ENCODE assay signal across 14 mouse cellular contexts in the genomic region with DNA sequence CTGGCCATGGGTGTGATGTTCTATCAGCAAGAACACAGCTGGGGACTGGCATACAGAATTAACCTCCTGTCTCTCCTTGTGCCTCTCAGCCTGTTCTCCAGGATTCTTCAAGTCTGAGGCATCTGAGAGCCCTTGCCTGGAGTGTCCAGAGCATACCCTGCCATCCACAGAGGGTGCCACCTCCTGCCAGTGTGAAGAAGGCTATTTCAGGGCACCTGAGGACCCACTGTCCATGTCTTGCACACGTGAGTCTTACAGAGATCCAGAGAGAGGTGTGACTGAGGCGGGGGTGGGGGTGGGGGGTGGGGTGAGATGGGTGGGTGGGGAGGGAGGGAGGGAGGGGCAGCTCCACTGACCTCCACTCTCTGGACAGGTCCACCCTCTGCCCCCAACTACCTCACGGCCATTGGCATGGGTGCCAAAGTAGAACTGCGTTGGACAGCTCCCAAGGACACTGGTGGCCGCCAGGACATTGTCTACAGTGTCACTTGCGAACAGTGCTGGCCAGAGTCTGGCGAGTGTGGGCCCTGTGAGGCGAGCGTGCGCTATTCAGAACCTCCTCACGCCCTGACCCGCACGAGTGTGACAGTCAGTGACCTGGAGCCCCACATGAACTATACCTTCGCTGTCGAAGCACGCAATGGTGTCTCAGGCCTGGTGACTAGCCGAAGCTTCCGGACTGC. TPM values are rescaled to one million over a fixed set of nuclear protein-coding genes. Genes with fewer than 3 reads are reported as not detected.
DNase-seq lines count a peak whose midpoint lies in the region; ATAC-seq lines count a peak whose summit lies in the region.
"Had no signal": no experiment of that assay in that cellular context is flagged by ENCODE, and none has a peak within 500 bp of the region (broad histone marks: within the 10 kb centered on the region; RNA-seq: fewer than 3 reads in every experiment).

No protein-coding gene starts in this region.

- no peak overlapping the region for H3K9ac ChIP-seq in heart, embryonic 12.5 days
- H3K9ac ChIP-seq in lung, embryonic 15.5 days: no peak overlapping the region
- no peak overlapping the region for H3K9ac ChIP-seq in kidney, embryonic 16.5 days (replicated peaks; ENCODE audit: low read length)
- H3K9ac ChIP-seq: embryonic facial prominence, embryonic 12.5 days; forebrain, embryonic 13.5 days had no signal

- no peak overlapping the region for H3K4me2 ChIP-seq in heart, embryonic 12.5 days
- no peak overlapping the region for H3K4me2 ChIP-seq in lung, embryonic 15.5 days
- H3K4me2 ChIP-seq in kidney, embryonic 16.5 days (replicated peaks; ENCODE audit: low read depth, low read length): 0 out of 2 replicates have a peak overlapping the region, but pooled peaks have one; percentile 7
- H3K4me2 ChIP-seq: embryonic facial prominence, embryonic 12.5 days; forebrain, embryonic 13.5 days had no signal

- H3K27ac ChIP-seq in heart, embryonic 12.5 days (ENCODE audit: poor library complexity, severe bottlenecking): no peak overlapping the region
- peak overlapping the region; percentile 56 for H3K27ac ChIP-seq in lung, embryonic 15.5 days
- peak overlapping the region; percentile 29 for H3K27ac ChIP-seq in kidney, embryonic 16.5 days (ENCODE audit: low read length)
- H3K27ac ChIP-seq: embryonic facial prominence, embryonic 12.5 days; forebrain, embryonic 13.5 days had no signal

- no peak for ATAC-seq in heart, embryonic 12.5 days (ENCODE audit: insufficient number of reproducible peaks, low FRiP score)
- ATAC-seq in lung, embryonic 15.5 days (ENCODE audit: borderline replicate concordance, extremely low read depth, low FRiP score, low TSS enrichment): no peak
- no peak for ATAC-seq in kidney, embryonic 16.5 days (ENCODE audit: low FRiP score, low TSS enrichment)
- ATAC-seq: forebrain, embryonic 13.5 days; hindbrain, embryonic 16.5 days had no signal

- no peaks in the 10 kb centered on the region for H3K9me3 ChIP-seq in heart, embryonic 12.5 days (replicated peaks)
- H3K9me3 ChIP-seq in lung, embryonic 15.5 days: no peaks in the 10 kb centered on the region
- H3K9me3 ChIP-seq in kidney, embryonic 16.5 days (ENCODE audit: low read length): no peaks in the 10 kb centered on the region
- H3K9me3 ChIP-seq: embryonic facial prominence, embryonic 12.5 days; forebrain, embryonic 13.5 days had no signal

- peak; percentile 59 to 74 for DNase-seq in adrenal gland, adult (ENCODE audit: inconsistent age in 2 of 2, low spot score in 1 of 2)
- no peak for DNase-seq in adrenal gland, postnatal 4 days (ENCODE audit: low spot score in 2 of 2)
- DNase-seq in heart, adult 18-20 months: peak; percentile 75 to 76
- DNase-seq in lung, adult 18-20 months: no peak
- no peak for DNase-seq in ovary, postnatal 10 days (ENCODE audit: low spot score)
- DNase-seq: gastrocnemius, postnatal 36 days; right cerebral cortex, postnatal 14 days; thymus, postnatal 14 days had no signal

- H3K36me3 ChIP-seq in heart, embryonic 12.5 days: peaks cover 49% of the 10 kb centered on the region
- H3K36me3 ChIP-seq in lung, embryonic 15.5 days: peaks cover 40% of the 10 kb centered on the region
- peaks cover 37% of the 10 kb centered on the region for H3K36me3 ChIP-seq in kidney, embryonic 16.5 days (ENCODE audit: insufficient read depth, low read length)

- no peak overlapping the region for H3K4me3 ChIP-seq in heart, embryonic 12.5 days
- H3K4me3 ChIP-seq in lung, embryonic 15.5 days: no peak overlapping the region
- H3K4me3 ChIP-seq in kidney, embryonic 16.5 days (ENCODE audit: low read length): no peak overlapping the region
- H3K4me3 ChIP-seq: embryonic facial prominence, embryonic 12.5 days; forebrain, embryonic 13.5 days had no signal

- peaks cover 52% of the 10 kb centered on the region for H3K4me1 ChIP-seq in heart, embryonic 12.5 days (replicated peaks)
- peaks cover 40% of the 10 kb centered on the region for H3K4me1 ChIP-seq in lung, embryonic 15.5 days
- peaks cover 36% of the 10 kb centered on the region for H3K4me1 ChIP-seq in kidney, embryonic 16.5 days (ENCODE audit: insufficient read depth, low read length)

- H3K27me3 ChIP-seq in heart, embryonic 12.5 days (replicated peaks): no peaks in the 10 kb centered on the region
- H3K27me3 ChIP-seq in lung, embryonic 15.5 days: no peaks in the 10 kb centered on the region
- H3K27me3 ChIP-seq in kidney, embryonic 16.5 days (ENCODE audit: insufficient read depth, low read length): no peaks in the 10 kb centered on the region
- H3K27me3 ChIP-seq: embryonic facial prominence, embryonic 12.5 days; forebrain, embryonic 13.5 days had no signal

- WGBS in heart, embryonic 12.5 days: 83% methylated on average over 18 of the region's 18 CpGs
- WGBS in lung, embryonic 15.5 days: 77% methylated on average over 18 of the region's 18 CpGs
- 84% methylated on average over 18 of the region's 18 CpGs for WGBS in kidney, embryonic 16.5 days

RNA-seq across cellular contexts. Expression of gene Epha2, which starts 15.6 kb away (rescaled TPM):
- total RNA-seq in adrenal gland, postnatal 4 days (2021): 10 to 100 TPM; 19.0 to 21.5 TPM
- total RNA-seq in heart, adult 18-20 months (2021): 1 to 10 TPM; 6.2 to 6.6 TPM
- 5.3 and 6.1 TPM in 2 replicates for polyA plus RNA-seq in heart, embryonic 12.5 days (2016; fragmentation: Nextera tagmentation; extraction: Ambion mirVana)
- 10.8 and 11.0 TPM in 2 replicates for polyA plus RNA-seq in lung, embryonic 15.5 days (2015; fragmentation: Nextera tagmentation; extraction: Ambion mirVana)
- polyA plus RNA-seq in kidney, embryonic 16.5 days (2015; fragmentation: Nextera tagmentation; extraction: Ambion mirVana): 8.3 and 8.6 TPM in 2 replicates

RNA-seq across cellular contexts. Expression of gene Fam131c, which starts 51.4 kb away (rescaled TPM):
- 1 to 10 TPM; 1.9 to 3.0 TPM for total RNA-seq in adrenal gland, postnatal 4 days (2021)
- 1 to 10 TPM; 3.1 to 3.7 TPM for total RNA-seq in heart, adult 18-20 months (2021)
- polyA plus RNA-seq in heart, embryonic 12.5 days (2016; fragmentation: Nextera tagmentation; extraction: Ambion mirVana): 0.93 and 1.1 TPM in 2 replicates
- 3.1 and 3.6 TPM in 2 replicates for polyA plus RNA-seq in lung, embryonic 15.5 days (2015; fragmentation: Nextera tagmentation; extraction: Ambion mirVana)
- polyA plus RNA-seq in kidney, embryonic 16.5 days (2015; fragmentation: Nextera tagmentation; extraction: Ambion mirVana): 3.0 and 3.1 TPM in 2 replicates

Comparison
In these comparisons a context has a peak if more than half of its experiments do, and no peak if none do; other contexts are left out.
1. DNase-seq: peak in adrenal gland, adult (2 of 2) and heart, adult 18-20 months (2 of 2); none in adrenal gland, postnatal 4 days (0 of 2), lung, adult 18-20 months (0 of 2) and ovary, postnatal 10 days (single experiment).